Mouse (Mus musculus) kidney, postnatal 0 days (tissue): ENCODE results near the gene Fhl1. TPM values are rescaled to one million over a fixed set of nuclear protein-coding genes. Genes with fewer than 3 reads are reported as not detected.
A peak's percentile ranks its signal among the peaks of the same experiment; 100 is the strongest.

Source experiments
- ATAC-seq: fragments of 200-750 bp; cut with Nextera tagmentation; replicated peaks from 2 replicates; pipeline ENCODE4 v1.8.0; 2017; ENCODE audit warnings: low read depth, moderate number of reproducible peaks, moderate TSS enrichment, moderate library complexity; ENCODE audit not compliant: low FRiP score
- DNase-seq: peaks from one replicate; pipeline ENCODE4 v3.0.0-alpha.2; 2016; ENCODE audit warnings: low spot score
- H3K27ac ChIP-seq: fragments of 300-500 bp; sonication (generic); 2 replicates; pipeline ENCODE4 v1.5.1; 2014; ENCODE audit warnings: mild to moderate bottlenecking
- H3K27me3 ChIP-seq: fragments of 300-500 bp; sonication (generic); 2 replicates; pipeline ENCODE4 v1.6.1; 2014; ENCODE audit warnings: low read length, mixed read lengths; ENCODE audit not compliant: insufficient read depth
- H3K36me3 ChIP-seq: fragments of 300-500 bp; sonication (generic); 2 replicates; pipeline ENCODE4 v1.6.1; 2014; ENCODE audit warnings: low read length, mixed read lengths; ENCODE audit not compliant: insufficient read depth
- H3K4me1 ChIP-seq: fragments of 300-500 bp; sonication (generic); replicated peaks from 2 replicates; pipeline ENCODE4 v1.6.1; 2014; ENCODE audit warnings: antibody characterized with exemption, low read length, mixed read lengths; ENCODE audit not compliant: insufficient read depth
- H3K4me2 ChIP-seq: fragments of 300-500 bp; sonication (generic); 2 replicates; pipeline ENCODE4 v1.6.1; 2014; ENCODE audit warnings: mild to moderate bottlenecking, low read length, moderate library complexity, mixed read lengths
- H3K4me3 ChIP-seq: fragments of 300-500 bp; sonication (generic); replicated peaks from 2 replicates; pipeline ENCODE4 v1.5.1; 2014; ENCODE audit warnings: low read depth, low read length
- H3K9ac ChIP-seq: fragments of 300-500 bp; sonication (generic); 2 replicates; pipeline ENCODE4 v1.6.1; 2014; ENCODE audit warnings: low read depth, low read length
- H3K9me3 ChIP-seq: fragments of 300-500 bp; sonication (generic); replicated peaks from 2 replicates; pipeline ENCODE4 v1.6.1; 2016; ENCODE audit warnings: low read length, inconsistent platforms, mixed read lengths
- CTCF ChIP-seq: IDR thresholded peaks from 2 replicates; pipeline ENCODE4 v1.5.1; 2016; ENCODE audit warnings: antibody characterized with exemption, low read depth, mild to moderate bottlenecking, moderate library complexity
- WGBS: fragments of 180-500 bp; shearing (Covaris S2); extraction: QIAGEN DNeasy Blood & Tissue Kit; methylation state at CpG from one replicate; pipeline ENCODE4 v1.1.7; 2014; 5-methylcytosine and 5-hydroxymethylcytosine counted together
- polyA plus RNA-seq: library from polyadenylated mRNA; unstranded; fragments of >200 nt; fragmentation: Nextera tagmentation; extraction: Ambion mirVana; gene quantifications from 2 replicates; pipeline ENCODE4 v1.2.1, GENCODE M21; 2015

Gene Fhl1
- polyA plus RNA-seq, 1 experiment from 2014 or later: 93.3 TPM

GRCm38 (mm10) chrX:56787486-56787885, 55.9 kb downstream of the Fhl1 start:
- H3K9ac ChIP-seq: no peak overlapping the region
- no peaks in the 10 kb centered on the region for H3K36me3 ChIP-seq
- TF ChIP-seq CTCF: no peak
- WGBS: 76% methylated on average over 3 of the region's 3 CpGs
- H3K4me3 ChIP-seq: no peak overlapping the region
- H3K9me3 ChIP-seq: no peaks in the 10 kb centered on the region
- no peaks in the 10 kb centered on the region for H3K27me3 ChIP-seq
- DNase-seq: no peak
- H3K27ac ChIP-seq: no peak overlapping the region
- no peak for ATAC-seq
- no peak overlapping the region for H3K4me2 ChIP-seq
- H3K4me1 ChIP-seq: no peaks in the 10 kb centered on the region

DNA sequence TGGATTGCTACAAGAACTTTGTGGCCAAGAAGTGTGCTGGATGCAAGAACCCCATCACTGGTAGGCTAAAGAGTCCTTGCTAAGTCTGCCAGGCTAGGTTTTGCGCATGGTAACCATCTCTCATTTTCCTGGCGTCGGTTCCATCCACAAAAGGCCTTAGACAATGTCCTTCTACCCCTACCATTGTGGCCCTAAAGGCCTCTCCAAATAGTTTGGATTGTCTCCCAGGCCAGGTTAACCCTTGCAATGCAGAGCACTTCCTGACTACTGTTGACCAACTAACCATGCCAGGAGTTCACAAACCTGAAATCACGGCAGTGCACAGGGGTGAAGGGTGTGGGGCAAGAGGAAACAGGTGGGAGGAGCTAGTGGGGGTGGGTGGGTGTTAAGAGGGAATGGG, 59.0 kb downstream of the Fhl1 start:
- H3K4me2 ChIP-seq: no peak overlapping the region
- H3K4me3 ChIP-seq: no peak overlapping the region
- H3K9me3 ChIP-seq: no peaks in the 10 kb centered on the region
- H3K4me1 ChIP-seq: no peaks in the 10 kb centered on the region
- 86% methylated on average over 4 of the region's 4 CpGs for WGBS
- ATAC-seq (no peak), DNase-seq (no peak)
- H3K27me3 ChIP-seq: no peaks in the 10 kb centered on the region
- no peak overlapping the region for H3K27ac ChIP-seq
- no peak for TF ChIP-seq CTCF
- H3K9ac ChIP-seq: no peak overlapping the region
- H3K36me3 ChIP-seq: no peaks in the 10 kb centered on the region

GRCm38 (mm10) chrX:56791268-56791667, 59.7 kb downstream of the Fhl1 start:
- H3K36me3 ChIP-seq: no peaks in the 10 kb centered on the region
- H3K4me3 ChIP-seq: no peak overlapping the region
- H3K4me2 ChIP-seq: no peak overlapping the region
- no peaks in the 10 kb centered on the region for H3K9me3 ChIP-seq
- DNase-seq (peak; percentile 64), ATAC-seq (no peak; the same call in 1 of the 2 replicates)
- WGBS: 56% methylated on average over 15 of the region's 15 CpGs
- no peaks in the 10 kb centered on the region for H3K27me3 ChIP-seq
- peak; percentile 71 for TF ChIP-seq CTCF
- H3K27ac ChIP-seq: no peak overlapping the region
- no peaks in the 10 kb centered on the region for H3K4me1 ChIP-seq
- no peak overlapping the region for H3K9ac ChIP-seq

DNA sequence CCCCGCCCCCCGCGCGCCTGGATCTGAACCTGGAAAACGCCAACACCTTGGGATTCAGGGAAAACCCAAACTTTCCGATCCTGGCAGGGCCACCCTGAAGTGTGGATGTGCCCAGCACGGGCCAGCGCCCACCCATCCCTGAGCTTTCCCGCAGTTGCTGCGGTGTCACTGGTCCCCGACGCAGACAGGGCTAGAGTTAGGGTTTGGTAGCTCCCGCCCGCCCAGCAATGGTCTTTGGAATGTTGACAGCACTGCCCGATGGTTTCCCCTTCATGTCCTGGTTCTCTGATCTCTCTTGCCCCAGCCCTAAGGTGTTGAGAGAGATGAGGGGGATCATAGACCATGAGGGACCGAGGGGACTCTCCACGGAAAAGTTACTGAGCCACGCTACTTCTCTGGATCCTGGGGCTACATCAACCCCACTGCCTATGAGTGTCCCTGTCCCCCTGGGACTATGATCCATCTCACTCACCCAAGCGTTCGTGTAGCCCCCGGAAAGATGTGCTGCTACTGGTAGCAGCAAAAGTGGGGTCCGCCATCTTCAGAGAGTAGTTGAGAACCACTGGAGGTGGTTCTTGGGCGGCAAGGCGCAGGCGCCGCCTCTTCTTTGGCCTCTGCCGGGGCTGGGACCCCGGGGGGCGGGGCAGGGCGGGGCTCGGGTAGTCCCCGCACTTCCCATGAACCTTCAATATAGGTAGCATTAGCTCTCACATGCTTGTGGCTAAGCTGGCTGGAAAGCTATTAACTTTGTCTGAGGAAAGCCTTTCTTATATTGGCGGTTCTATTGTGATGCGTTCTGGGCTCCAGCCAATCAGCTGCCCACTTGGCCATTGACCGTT, 90.4 kb downstream of the Fhl1 start, which contains the start of gene Map7d3:
Map7d3 (minus strand) TSS at position 562 of the 839 bp plus-strand sequence.
- Histone ChIP-seq H3K36me3 (no peaks in the 10 kb centered on the region), H3K9ac (0 out of 2 replicates have a peak within 1 kb of the TSS, but pooled peaks have one; percentile 35), H3K4me2 (peak within 1 kb of the TSS; percentile 69), H3K4me3 (peak within 1 kb of the TSS; percentile 41), H3K4me1 (no peaks in the 10 kb centered on the region), H3K27ac (no peak within 1 kb of the TSS), H3K27me3 (no peaks in the 10 kb centered on the region), H3K9me3 (no peaks in the 10 kb centered on the region)
- peak; percentile 54; the same call in 1 of the 2 replicates for ATAC-seq
- 21% methylated on average over 35 of the region's 35 CpGs for WGBS
- TF ChIP-seq CTCF: no peak
- DNase-seq: peak; percentile 5

DNA sequence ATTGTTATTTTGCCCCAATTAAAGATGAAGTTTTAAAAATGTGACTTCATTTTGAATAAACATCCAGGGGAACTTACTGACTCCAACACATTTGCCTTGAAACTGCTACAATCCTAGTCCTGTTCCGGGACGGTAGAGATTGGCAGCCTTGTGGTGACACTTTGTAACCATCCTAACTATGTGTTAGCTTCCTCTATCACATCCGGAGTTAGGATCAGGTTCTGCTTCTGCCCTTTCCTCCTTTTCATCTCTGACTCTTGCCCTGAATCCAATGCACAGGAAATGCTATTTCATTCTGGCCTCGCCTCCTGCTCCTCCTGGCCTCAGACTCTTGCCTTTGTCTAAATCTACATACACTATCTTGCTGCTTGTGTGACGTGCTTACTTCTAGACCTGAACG, 95.9 kb downstream of the Fhl1 start:
- H3K27ac ChIP-seq: no peak overlapping the region
- TF ChIP-seq CTCF: no peak
- H3K4me3 ChIP-seq: no peak overlapping the region
- no peaks in the 10 kb centered on the region for H3K4me1 ChIP-seq
- DNase-seq (no peak), ATAC-seq (no peak)
- no peak overlapping the region for H3K9ac ChIP-seq
- WGBS: 77% methylated on average over 6 of the region's 6 CpGs
- no peak overlapping the region for H3K4me2 ChIP-seq
- no peaks in the 10 kb centered on the region for H3K9me3 ChIP-seq
- H3K36me3 ChIP-seq: no peaks in the 10 kb centered on the region
- H3K27me3 ChIP-seq: no peaks in the 10 kb centered on the region

DNA sequence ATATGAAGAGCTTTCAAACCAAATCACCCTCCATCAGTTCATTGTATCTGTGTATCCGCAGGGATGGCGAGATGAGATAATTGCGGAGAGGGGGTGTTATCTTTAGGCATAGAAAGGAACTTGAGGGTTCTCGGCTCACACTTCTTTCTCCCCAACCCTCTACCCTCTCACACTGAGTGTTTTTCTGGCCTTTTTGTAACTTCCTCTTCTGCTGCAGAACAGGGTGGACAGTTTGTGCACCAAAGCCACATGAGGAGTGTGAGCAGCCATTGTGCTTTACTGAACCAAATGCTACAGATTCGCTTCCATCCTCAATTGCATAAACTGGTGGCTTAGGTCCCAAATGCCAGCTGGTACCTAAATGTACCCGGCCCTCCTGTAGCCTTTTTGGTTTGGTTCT, 104.3 kb downstream of the Fhl1 start:
- no peak for ATAC-seq
- no peak for DNase-seq
- Histone ChIP-seq H3K9me3 (no peaks in the 10 kb centered on the region), H3K36me3 (no peaks in the 10 kb centered on the region), H3K4me3 (no peak overlapping the region), H3K27me3 (no peaks in the 10 kb centered on the region), H3K4me2 (no peak overlapping the region), H3K27ac (no peak overlapping the region), H3K9ac (no peak overlapping the region), H3K4me1 (no peaks in the 10 kb centered on the region)
- WGBS: 84% methylated on average over 6 of the region's 6 CpGs
- TF ChIP-seq CTCF: no peak
